Mouse (Mus musculus) megakaryocyte, adult 5-6 weeks (primary cell): ENCODE measurements at regions not wholly inside any gene's neighbourhood (a gene's known extent, or its start where the extent isn't known, plus 50 kb on each side); places are given as distances from the start of the nearest gene placed in this dataset.
"Not testable (repeated sequence)": the region's sequence is repeated elsewhere in the genome, so short reads cannot be mapped to it uniquely, and the experiment has no call there.

Source experiments
- ATAC-seq: 2 replicates; pipeline ENCODE4 v1.8.0; 2016; ENCODE audit warnings: mild to moderate bottlenecking, inconsistent platforms; ENCODE audit not compliant: poor library complexity, severe bottlenecking

DNA sequence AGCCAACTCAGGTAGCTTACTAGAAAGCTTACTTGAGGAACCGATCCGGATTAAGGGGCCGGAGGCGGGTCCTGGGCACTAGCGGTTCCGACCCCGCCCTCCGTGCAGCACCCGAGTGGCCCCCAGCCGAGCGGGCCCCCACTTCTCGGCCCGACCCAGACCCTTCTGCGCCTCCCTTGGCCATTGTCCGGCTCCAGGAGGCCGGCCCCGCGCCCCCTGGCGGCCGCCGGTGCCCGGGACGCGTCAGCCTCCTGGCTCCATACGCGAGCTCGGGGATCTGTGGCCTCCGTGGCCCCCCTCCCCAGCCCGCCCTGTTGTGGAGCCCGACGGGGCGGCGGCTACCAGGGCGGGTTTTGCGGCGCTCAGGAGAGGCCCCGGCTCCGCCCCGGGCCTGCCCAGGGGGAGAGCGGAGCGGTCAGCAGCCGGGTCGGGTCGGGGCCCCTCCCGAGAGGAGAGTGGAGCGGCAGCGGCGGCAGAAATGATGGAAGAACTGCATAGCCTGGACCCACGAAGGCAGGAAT lies 94.3 kb upstream of the Zfp986 start:
- peak; percentile 91 for ATAC-seq

DNA sequence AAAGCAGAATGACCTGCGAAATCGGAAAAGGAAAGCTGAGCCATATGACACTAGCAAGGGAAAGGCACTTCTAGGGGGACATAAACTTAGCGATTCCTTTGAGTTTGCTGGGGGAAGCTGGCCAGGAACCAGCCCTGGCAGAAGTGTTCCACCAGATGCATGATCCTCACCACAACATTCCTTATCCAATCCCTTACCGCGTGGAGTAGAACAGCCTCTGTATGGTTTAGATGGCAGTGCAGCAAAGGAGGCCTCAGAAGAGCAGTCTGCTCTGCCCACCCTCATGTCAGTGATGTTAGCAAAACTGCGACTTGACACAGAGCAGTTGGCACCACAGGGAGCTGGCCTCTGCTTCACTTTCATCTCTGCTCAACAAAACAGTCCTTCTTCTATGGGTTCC lies 93.7 kb upstream of the Zfp986 start:
- ATAC-seq, result not testable (repeated sequence)

DNA sequence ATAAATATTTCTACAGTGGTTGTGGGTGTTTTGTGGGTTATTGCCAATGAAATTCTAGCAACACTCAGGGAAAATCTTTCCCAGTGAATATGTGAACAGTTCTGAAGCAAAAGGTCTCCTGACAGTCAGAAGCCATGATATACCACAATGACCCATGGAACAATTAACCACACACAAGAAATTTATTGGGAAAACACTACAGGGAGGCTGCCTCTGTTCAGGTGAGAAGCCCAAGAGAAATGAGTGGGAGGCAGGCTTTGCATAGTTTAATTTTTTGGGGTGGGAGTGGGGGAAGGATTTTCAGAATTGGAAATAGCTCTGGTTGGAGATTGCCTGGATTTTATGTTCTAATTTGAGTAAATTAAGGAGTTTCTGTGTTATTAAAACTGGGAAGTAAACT lies 92.1 kb upstream of the Zfp986 start:
- ATAC-seq, result peak; percentile 12; the same call in 1 of the 2 replicates

DNA sequence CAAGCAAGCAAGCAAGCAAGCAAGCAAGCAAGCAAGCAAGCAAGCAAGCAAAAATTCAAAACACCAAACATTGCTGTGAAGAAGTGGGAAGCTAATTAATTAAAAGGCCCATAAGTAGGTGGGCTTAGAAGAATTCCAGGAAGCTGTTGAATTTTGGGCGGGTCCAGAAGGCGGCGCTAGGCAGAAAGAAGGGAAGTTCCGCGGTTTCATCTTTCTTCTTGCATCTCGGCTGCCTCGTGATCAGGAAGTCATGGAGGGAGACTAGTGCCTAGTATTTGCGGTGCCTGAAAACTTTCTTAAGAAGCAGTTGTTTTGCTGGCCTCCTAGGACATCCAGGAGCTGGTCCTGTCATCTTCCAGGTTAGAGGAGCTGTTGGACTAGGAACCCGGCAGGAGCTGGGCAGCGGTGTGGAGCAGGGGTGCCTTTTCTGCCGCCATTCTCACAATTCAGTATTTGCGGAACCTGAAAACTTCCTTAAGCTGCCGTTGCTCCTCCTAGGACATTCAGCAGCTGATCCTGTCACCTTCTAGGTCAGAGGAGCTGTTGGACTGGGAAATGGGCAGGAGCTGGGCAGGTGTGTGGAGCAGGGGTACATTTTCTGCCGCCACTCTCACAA lies 87.2 kb upstream of the Zfp986 start:
- peak; percentile 100 for ATAC-seq

DNA sequence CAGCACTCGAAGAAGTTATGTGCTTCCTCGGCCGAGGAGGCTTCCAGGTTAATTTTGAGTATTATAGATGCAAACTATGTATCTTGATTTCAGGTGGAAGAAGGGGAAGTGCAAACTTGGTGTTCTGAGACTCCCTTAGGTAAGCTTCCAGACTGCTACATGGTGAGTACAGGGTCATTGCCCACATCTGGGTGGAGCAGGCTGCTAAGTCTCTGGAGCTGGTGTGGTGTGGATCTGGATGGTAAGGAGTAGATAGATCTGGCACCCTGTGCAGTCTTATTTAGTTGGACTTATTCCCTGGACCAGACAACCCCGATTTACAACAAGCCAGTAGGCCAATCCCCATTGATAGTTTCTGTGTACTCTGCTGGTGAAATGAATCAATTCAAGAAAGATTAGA lies 53.9 kb upstream of the Zfp986 start:
- ATAC-seq, result 0 out of 2 replicates have a peak, but pooled peaks have one; percentile 26
